Mouse (Mus musculus) heart, postnatal 14 days (tissue): ENCODE results near the gene Fam193a. TPM values are rescaled to one million over a fixed set of nuclear protein-coding genes. Genes with fewer than 3 reads are reported as not detected.
A peak's percentile ranks its signal among the peaks of the same experiment; 100 is the strongest.

Experiments used
- DNase-seq, 2 experiments: peaks; one replicate each; pipeline ENCODE4 v3.0.0; 2021 to 2022
- intact Hi-C: fragments of 180-260 bp; cut with DNase I; formaldehyde crosslinking; loops from one replicate; pipeline ENCODE4 v1.15.1; 2025
- total RNA-seq, 2 experiments: library from RNA; stranded (reverse); gene quantifications; 2 replicates each; pipeline ENCODE4 v1.2.3; 2021

Fam193a gene
- total RNA-seq, 2 experiments from 2014 or later = 32.6 to 36.6 TPM

- peak; percentile 97 to 98 for DNase-seq
- intact Hi-C loops = loop anchor here (2.0 kb wide), 1 partner anchor 123 kb away; the partner anchor contains the start of gene Mfsd10
Measured at GRCm38 (mm10) chr5:34513466-34514217, 143.9 kb downstream of the Fam193a start, which contains the start of gene Tnip2. TSS of gene Tnip2 (minus strand) at chr5:34513991.

- intact Hi-C loops = loop anchor here (2.0 kb wide), 1 partner anchor 123 kb away; the partner anchor contains the start of gene Mfsd10
- no peak for DNase-seq
Measured at GRCm38 (mm10) chr5:34514218-34514566, 144.5 kb downstream of the Fam193a start.

DNA sequence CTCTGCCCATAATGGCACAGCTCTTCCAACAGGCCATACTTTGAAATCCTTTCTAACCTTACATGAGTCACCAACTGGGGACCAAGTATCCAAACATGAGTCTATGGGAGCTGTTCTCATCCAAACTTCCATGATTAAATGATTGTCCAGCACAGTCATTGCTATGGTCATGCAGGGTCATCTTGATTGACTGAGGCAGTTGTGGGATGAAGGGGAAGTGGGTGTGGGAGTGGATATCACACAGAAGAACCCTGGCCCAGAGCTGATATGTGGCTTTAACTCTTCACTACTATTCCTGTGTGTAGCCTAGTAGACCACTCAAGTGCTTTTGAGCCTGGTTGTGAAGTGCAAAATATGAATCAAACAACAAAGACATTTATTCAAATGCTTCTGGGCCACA is 145.4 kb downstream of the Fam193a start:
- intact Hi-C loops = loop anchor here (2.0 kb wide), 1 partner anchor 122 kb away; the partner anchor contains the start of gene Mfsd10

DNA sequence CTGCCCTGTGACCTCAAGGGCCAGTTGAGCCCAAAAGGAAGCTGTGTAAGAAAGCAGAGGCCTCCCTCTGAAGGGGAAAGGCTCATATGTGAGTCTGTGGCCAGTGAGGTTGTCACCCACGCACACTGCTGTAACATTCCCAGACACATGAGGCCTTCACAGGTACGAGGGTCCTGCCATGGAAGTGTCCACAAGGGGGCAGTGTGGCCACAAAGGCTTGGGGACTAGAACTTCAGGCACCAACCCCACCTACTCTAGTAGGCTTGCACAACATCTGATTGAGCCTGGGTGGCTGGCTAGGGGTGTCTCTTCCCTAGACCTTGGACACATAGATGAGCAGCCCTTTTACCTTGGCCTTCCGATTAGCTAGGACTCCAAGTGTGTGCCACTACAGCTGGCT is 148.2 kb downstream of the Fam193a start:
- peak; percentile 85 to 87 for DNase-seq
- intact Hi-C loops = loop anchor here (2.0 kb wide), 1 partner anchor 127 kb away; no protein-coding TSS in a partner anchor

More for the DNA sequence above, 145.4 kb downstream of the Fam193a start:
- no peak for DNase-seq

DNA sequence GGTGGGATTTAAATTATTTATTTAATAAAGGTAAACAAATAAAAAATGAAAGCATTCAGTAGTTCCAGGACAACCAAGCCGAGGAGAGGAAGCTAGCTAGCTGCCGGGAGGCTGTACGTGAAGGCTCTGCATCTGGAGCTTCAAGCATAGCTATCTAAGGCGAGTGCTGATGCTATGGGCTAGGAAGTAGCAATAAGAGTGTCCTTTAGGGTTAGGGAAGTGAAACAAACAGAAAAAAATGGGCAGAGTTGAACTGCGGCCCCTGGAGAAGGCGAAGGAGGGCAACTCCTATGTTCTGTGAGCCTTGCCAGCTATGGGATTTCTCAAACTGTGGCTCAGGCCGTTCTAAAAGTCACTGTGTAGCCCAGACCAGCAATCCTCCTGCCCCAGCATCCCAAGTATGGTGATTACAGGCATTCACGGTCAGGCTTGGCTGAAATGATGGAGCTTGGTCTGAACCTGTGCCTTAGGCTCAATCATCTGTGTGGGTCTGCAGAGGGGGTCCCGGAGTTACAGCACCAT is 149.7 kb downstream of the Fam193a start:
- DNase-seq = no peak
- intact Hi-C loops = no loop called here

GRCm38 (mm10) chr5:34520458-34521209 is 150.9 kb downstream of the Fam193a start:
- intact Hi-C loops = no loop called here
- no peak for DNase-seq

DNA sequence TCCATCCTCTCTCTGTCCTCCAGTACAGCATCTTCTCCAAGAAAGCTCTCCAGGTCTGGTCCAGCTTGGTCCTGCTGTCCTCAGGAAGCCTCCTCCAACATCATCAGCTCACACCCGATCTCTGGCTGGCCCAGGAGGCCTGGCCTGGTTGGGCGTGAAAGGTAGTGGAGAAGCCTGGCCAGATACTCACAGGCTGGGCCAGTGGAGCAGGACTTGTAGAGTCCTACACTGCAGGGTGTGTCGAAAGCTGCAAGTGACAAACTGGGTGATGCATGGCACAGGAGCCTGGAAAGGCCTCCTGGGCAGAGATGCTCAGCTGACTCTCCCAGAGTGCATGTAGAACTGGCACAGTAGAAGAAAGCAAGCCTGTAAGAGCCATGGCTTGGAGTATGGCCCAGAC is 151.6 kb downstream of the Fam193a start:
- intact Hi-C loops = no loop called here
- DNase-seq = no peak

GRCm38 (mm10) chr5:34523958-34524485 is 154.3 kb downstream of the Fam193a start:
- no peak for DNase-seq
- intact Hi-C loops = no loop called here

DNA sequence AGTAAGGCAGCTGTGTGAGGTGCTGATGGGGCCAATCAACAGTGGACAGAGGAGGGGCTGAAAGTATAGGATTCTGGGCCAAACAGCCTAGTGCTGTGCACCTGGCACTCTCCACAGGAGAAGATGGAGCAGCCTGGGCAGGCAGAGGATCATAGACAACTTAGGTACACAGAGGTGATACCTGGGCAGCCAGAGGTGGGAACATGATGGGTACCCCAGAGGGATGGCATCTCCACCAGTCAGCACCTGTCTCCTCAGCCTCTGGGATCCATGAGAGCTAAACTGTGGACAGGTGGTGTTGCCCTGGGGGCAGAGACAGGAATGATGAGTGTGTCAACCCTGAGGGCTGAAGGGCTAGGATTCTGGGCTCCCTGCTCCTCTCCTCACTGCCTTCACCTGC is 154.8 kb downstream of the Fam193a start:
- DNase-seq = no peak
- intact Hi-C loops = no loop called here

DNA sequence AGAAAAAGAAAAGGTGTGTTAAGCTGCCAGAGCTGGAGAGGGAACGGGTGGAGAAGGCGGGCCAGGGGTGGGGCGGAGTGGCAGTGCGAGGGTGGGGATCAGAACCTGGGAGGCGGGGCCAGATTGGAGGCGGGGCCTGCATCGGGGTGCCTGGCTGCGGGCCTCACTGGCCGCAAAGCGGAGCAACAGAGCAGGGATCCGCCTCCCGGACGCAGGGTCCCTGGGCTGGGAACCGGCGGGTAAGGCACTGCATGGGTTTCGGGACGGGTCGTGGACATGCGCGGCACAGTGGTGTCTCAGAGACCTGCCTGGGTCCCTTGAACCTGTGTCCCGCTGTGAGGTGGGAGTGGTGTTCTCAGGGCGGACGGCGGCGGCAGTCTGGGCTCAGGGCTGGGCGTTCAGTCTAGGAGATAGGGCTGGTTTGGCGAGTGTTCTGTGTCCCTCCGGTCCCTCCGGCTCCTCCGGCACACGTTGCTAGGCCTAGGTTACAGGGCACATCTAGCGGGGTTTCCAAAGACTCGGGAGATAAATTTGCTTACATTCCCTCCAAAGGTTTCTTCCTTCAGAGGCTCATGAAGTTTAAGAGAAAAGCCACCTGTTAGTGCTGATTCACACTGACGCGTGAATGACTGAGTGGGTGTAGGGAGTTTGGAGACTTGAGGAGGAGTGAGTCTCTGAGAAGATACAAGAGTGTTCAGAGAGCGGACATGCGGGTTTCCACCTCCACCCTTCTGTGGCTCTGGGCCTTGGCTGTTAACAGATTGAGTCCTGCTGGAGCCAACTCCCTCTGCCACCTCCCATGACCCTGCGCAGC is 156.1 kb downstream of the Fam193a start, which contains the start of gene Sh3bp2:
Sh3bp2 (plus strand) TSS at position 176 of the 814 bp plus-strand sequence.
- peak; percentile 95 to 98 for DNase-seq
- intact Hi-C loops = loop anchor here (5.0 kb wide), 1 partner anchor 46 kb away; the partner anchor contains the start of gene Add1

DNA sequence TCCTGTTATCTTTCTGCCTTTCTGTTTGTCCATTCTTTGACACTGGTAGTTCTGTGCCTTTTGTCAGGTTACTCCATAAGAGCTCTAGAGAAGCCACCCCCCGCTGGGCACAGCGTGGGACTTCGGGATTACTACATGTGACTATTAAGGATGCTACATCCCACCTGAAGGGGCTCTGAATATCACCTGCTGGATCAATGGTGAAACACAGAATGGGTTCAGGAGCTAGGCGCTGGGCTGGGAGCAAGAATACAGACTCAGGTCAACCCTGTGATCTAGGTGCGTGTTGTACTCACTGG is 156.7 kb downstream of the Fam193a start:
- no peak for DNase-seq
- intact Hi-C loops = loop anchor here (5.0 kb wide), 1 partner anchor 46 kb away; the partner anchor contains the start of gene Add1

DNA sequence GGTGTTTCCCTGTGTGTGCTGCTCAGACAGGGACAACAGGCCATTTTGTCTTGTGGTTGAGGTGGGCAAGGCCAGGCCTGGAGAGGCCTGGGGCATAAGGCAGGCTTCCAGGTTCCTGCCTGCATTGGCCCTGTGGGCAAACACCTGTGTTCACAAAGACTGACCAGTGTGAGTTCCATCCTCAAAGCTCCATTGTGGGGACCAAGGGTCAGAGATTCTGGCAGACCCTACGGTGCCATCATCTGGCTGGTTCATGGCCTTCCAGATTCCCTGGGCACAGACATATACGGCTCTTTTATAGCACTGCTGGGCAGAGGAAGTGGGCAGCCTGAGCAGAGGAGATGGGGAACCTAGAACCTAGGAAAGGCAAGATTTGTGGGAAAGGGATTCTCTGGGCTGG is 157.6 kb downstream of the Fam193a start:
- intact Hi-C loops = loop anchor here (5.0 kb wide), 1 partner anchor 45 kb away; the partner anchor contains the start of gene Add1

DNA sequence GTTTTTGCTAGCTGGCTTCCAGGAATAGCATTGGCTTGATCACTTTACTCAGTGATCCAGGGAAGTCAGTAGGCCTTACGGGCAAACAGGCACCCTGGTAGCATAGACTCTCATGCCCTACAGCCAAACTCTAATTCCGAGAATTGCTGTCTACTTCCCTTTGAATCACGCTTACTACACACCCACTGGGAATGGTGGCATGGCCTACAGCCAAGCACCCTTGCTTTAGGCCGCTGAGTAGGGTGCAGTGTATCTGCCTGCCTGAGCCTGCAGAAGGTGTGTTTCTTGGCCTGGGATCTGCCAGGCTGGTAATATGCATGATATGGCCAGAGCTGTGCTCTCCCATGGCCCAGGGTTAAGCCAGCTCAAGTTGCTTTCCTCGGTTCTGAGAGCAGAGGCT is 159.0 kb downstream of the Fam193a start:
- no peak for DNase-seq
- intact Hi-C loops = loop anchor here (5.0 kb wide), 1 partner anchor 44 kb away; the partner anchor contains the start of gene Add1

More for the DNA sequence above, 157.6 kb downstream of the Fam193a start:
- no peak for DNase-seq

GRCm38 (mm10) chr5:34530116-34530515 is 160.4 kb downstream of the Fam193a start:
- DNase-seq = no peak
- intact Hi-C loops = no loop called here

DNA sequence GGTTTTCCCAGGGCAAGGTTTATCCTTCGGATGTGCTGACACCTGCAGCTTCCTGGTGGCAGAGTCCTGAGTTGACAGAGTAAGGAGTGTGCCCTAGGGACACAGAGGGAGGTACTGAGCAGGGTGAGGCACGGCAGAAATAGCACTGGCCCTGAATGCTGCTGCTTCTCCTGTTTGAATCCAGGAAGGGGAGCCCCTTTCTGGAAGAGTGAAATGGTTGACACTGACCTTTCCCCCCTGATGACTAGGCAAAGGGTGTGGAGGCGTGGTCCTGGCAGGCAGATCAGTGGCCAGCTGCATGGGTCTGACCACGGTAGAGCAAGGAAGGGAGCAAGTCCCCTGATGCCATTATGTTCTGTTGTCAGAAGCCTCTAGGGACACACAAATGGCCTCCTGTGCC is 161.0 kb downstream of the Fam193a start:
- no peak for DNase-seq
- intact Hi-C loops = no loop called here

DNA sequence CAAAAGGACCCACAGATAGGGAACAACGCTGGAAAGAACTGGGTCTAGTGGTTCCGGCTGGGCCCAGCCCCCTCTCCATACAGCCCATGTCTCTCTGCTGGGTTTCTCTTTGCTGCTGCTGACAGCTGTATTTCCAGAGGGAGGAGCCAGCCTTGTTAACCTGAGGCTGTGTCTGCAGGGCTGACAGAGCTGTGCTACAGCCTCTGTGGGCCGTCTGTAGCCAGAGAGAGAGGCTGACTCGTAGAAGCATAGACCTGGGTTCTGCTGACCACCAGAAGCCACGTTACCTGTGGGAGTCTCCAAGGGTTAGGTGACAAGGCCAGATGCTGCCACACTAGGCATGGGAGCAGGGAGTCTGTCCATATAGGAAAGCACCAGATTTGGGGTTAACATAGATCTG is 163.3 kb downstream of the Fam193a start:
- DNase-seq = no peak
- intact Hi-C loops = no loop called here

GRCm38 (mm10) chr5:34533820-34534219 is 164.1 kb downstream of the Fam193a start:
- intact Hi-C loops = no loop called here
- DNase-seq = peak; percentile 34 to 57

- intact Hi-C loops = no loop called here
- DNase-seq = no peak
Measured at GRCm38 (mm10) chr5:34534776-34535581, 165.2 kb downstream of the Fam193a start.

DNA sequence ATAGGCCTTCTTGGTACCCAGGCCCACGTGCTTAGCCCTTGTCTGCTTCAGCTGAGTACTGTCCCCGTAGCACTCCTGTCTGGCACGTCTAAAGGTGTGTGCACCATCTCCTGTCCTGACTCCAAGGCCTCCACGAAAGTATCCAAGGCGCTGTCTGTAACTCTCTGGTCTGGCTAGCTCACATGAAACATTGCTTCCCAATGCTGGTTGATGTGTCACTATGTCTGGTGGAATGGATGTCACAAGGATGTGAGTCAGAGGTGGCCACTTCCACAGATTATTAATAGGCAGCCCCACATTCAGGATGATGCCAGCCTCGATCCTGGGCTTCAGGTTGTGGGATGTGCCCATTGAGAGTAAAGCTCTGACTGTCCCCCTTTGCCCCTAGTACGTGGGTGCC is 166.1 kb downstream of the Fam193a start:
- intact Hi-C loops = no loop called here
- DNase-seq = no peak
